Mouse (Mus musculus) spleen, adult 2 months (tissue): ENCODE results near the gene Peli2.

Experiments
- CTCF ChIP-seq: fragments of 200-500 bp; IDR thresholded peaks from 2 replicates; pipeline ENCODE4 v1.5.1; 2011; ENCODE audit warnings: mild to moderate bottlenecking, inconsistent platforms; ENCODE audit not compliant: insufficient read depth, insufficient read length, insufficient replicate concordance; ENCODE audit errors: extremely low read depth
- POLR2A ChIP-seq: fragments of 200-500 bp; IDR thresholded peaks from 2 replicates; pipeline ENCODE4 v1.6.1; 2011; ENCODE audit warnings: low read depth, low read length, inconsistent platforms

DNA sequence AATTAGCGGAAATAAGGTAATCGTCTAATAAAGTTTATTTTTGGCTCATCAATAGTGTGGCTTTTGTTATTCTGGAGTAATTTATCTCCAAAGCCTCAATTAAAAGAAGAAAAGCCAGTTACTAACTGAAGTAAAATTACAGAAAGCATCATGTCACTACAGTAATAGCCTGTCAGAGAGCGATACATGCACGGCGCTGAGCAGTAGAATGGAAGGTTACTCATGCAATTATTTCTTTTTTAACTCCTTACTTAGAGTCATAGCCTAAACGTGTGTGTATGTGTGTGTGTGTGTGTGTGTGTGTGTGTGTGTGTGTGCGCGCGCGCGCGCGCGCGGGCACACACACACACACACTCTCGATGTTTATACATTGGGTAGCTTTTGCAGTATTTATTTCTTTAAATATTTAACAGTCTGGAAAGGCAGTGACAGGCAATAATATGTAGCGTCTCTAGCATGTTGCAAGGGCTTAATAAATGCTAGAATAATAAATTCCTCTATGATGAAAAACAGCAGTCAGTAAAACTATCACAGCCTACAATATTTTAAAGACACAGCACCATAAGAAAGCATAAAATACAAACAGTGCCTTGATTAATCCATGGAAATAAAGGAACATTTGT is 864 bp upstream of the Peli2 start:
- TF ChIP-seq CTCF (no peak), POLR2A (no peak)
